Mouse (Mus musculus) heart, postnatal 0 days (tissue): ENCODE results near the gene Sox30.

Source experiments
- CTCF ChIP-seq: IDR thresholded peaks from 2 replicates; pipeline ENCODE4 v1.5.1; 2016; ENCODE audit warnings: antibody characterized with exemption, control low read depth, low read depth
- EP300 ChIP-seq: IDR thresholded peaks from 2 replicates; pipeline ENCODE4 v1.6.1; 2016; ENCODE audit warnings: antibody characterized with exemption, low read depth

GRCm38 (mm10) chr11:46029485-46029884 is 49.4 kb downstream of the Sox30 start:
- TF ChIP-seq EP300, result no peak
- no peak for TF ChIP-seq CTCF
